Mouse (Mus musculus) embryonic fibroblast, embryonic 13.5 days (primary cell): Measurements from ENCODE around the gene Rnf40.

Source experiments
- CTCF ChIP-seq: IDR thresholded peaks from 2 replicates; pipeline ENCODE4 v1.5.1; 2011; ENCODE audit warnings: mild to moderate bottlenecking, control low read depth, low read length, moderate library complexity, borderline replicate concordance; ENCODE audit not compliant: insufficient read depth
- POLR2A ChIP-seq: IDR thresholded peaks from 2 replicates; pipeline ENCODE4 v1.6.1; 2011; ENCODE audit warnings: low read depth, mild to moderate bottlenecking, control low read depth, low read length, moderate library complexity

DNA sequence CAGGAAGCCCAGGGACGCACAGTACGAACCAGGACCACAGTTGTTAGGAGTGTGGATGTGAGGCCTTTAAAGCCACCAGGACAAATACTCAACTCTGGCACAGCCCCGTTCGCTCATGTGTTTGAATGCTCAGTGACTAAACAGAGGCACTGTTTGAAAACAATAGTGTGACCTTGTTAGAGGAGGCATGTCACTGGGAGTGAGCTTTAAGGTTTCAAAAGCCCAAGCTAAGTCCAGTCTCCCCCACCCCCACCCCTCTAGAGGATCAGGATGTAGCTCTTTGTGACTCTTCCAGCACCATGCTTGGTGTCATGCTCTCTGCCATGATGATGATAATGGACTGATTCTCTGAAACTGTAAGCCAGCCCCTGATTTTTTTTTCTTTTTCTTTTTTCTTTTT lies 42.8 kb downstream of the Rnf40 start:
- TF ChIP-seq POLR2A (no peak), CTCF (no peak)
